Mouse (Mus musculus) urinary bladder, postnatal 36 days (tissue): Measurements from ENCODE around the gene Anapc11.

Experiments
- DNase-seq, 2 experiments: peaks; one replicate each; pipeline ENCODE4 v3.0.0; 2022; ENCODE audit warnings: low spot score in 2 of 2, mixed read lengths in 1 of 2

Anapc11 gene

GRCm38 (mm10) chr11:120605667-120606066 is 7.4 kb downstream of the Anapc11 start:
- DNase-seq = no peak

- DNase-seq = no peak
Measured at GRCm38 (mm10) chr11:120606764-120607163, 8.5 kb downstream of the Anapc11 start.

GRCm38 (mm10) chr11:120608241-120609034 is 10.2 kb downstream of the Anapc11 start, which contains the start of gene Npb:
Gene Npb, plus strand, starts transcription at chr11:120608477.
- no peak for DNase-seq

- DNase-seq = no peak
Measured at GRCm38 (mm10) chr11:120609250-120609649, 11.0 kb downstream of the Anapc11 start.

- no peak for DNase-seq
Measured at GRCm38 (mm10) chr11:120610477-120611046, 12.3 kb downstream of the Anapc11 start.

GRCm38 (mm10) chr11:120612763-120613162 is 14.5 kb downstream of the Anapc11 start:
- DNase-seq = peak in 1 of 2 experiments; percentile 68

- no peak for DNase-seq
Measured at GRCm38 (mm10) chr11:120613481-120613972, 15.3 kb downstream of the Anapc11 start.

- DNase-seq = no peak
Measured at GRCm38 (mm10) chr11:120613976-120614375, 15.8 kb downstream of the Anapc11 start.

- no peak for DNase-seq
Measured at GRCm38 (mm10) chr11:120615167-120615566, 16.9 kb downstream of the Anapc11 start.

- DNase-seq = no peak
Measured at GRCm38 (mm10) chr11:120615606-120616203, 17.5 kb downstream of the Anapc11 start.

GRCm38 (mm10) chr11:120616617-120617294 is 18.5 kb downstream of the Anapc11 start:
- DNase-seq = no peak

- DNase-seq = peak; percentile 88 to 91
Measured at GRCm38 (mm10) chr11:120617519-120618112, 19.4 kb downstream of the Anapc11 start, which contains the start of gene Pcyt2. Gene Pcyt2, minus strand, starts transcription at chr11:120617936.

GRCm38 (mm10) chr11:120618619-120619535 is 20.7 kb downstream of the Anapc11 start:
- DNase-seq = no peak

- no peak for DNase-seq
Measured at GRCm38 (mm10) chr11:120620195-120620594, 22.0 kb downstream of the Anapc11 start.

- no peak for DNase-seq
Measured at GRCm38 (mm10) chr11:120622805-120623204, 24.6 kb downstream of the Anapc11 start.

GRCm38 (mm10) chr11:120623961-120624679 is 25.9 kb downstream of the Anapc11 start:
- DNase-seq = peak; percentile 67 to 71

- peak; percentile 76 to 85 for DNase-seq
Measured at GRCm38 (mm10) chr11:120624680-120625111, 26.5 kb downstream of the Anapc11 start.

- DNase-seq = no peak
Measured at GRCm38 (mm10) chr11:120625152-120625775, 27.0 kb downstream of the Anapc11 start, which contains the start of gene Sirt7. Gene Sirt7, minus strand, starts transcription at chr11:120625240.
